Mouse (Mus musculus) E14TG2a.4 (cell line): Measurements from ENCODE around the gene Meioc.
A peak's percentile ranks its signal among the peaks of the same experiment; 100 is the strongest.
"Not testable (repeated sequence)": the region's sequence is repeated elsewhere in the genome, so short reads cannot be mapped to it uniquely, and the experiment has no call there.

ENCODE experiments used
- H3K27me3 ChIP-seq: 2 replicates; pipeline ENCODE4 v1.6.1; 2014; ENCODE audit warnings: low read length, control low read depth; ENCODE audit not compliant: insufficient read depth
- H3K36me3 ChIP-seq: 2 replicates; pipeline ENCODE4 v1.6.1; 2014; ENCODE audit warnings: low read length, control low read depth; ENCODE audit not compliant: insufficient read depth
- H3K4me1 ChIP-seq: replicated peaks from 2 replicates; pipeline ENCODE4 v1.6.1; 2014; ENCODE audit warnings: low read depth, low read length, control low read depth
- H3K4me3 ChIP-seq: replicated peaks from 2 replicates; pipeline ENCODE4 v1.5.1; 2014; ENCODE audit warnings: mild to moderate bottlenecking, low read length
- H3K9me3 ChIP-seq: 2 replicates; pipeline ENCODE4 v1.6.1; 2014; ENCODE audit warnings: low read length, control low read depth
- CTCF ChIP-seq: conservative IDR thresholded peaks from 2 replicates; pipeline ENCODE4 v1.5.1; 2014; ENCODE audit warnings: low read length
- NANOG ChIP-seq: IDR thresholded peaks from 2 replicates; pipeline ENCODE4 v1.6.1; 2014; ENCODE audit warnings: borderline replicate concordance, low read length, mixed read lengths
- POU5F1 ChIP-seq: IDR thresholded peaks from 2 replicates; pipeline ENCODE4 v1.6.1; 2014; ENCODE audit warnings: low read length, borderline replicate concordance

The Meioc gene

GRCm38 (mm10) chr11:102656326-102656926 is 7.1 kb upstream of the Meioc start:
- no peak for TF ChIP-seq NANOG
- TF ChIP-seq CTCF, result no peak
- no peak for TF ChIP-seq POU5F1
- Histone ChIP-seq H3K9me3 (no peaks in the 10 kb centered on the region), H3K36me3 (no peaks in the 10 kb centered on the region), H3K4me3 (no peak overlapping the region), H3K27me3 (peaks cover 27% of the 10 kb centered on the region), H3K4me1 (peaks cover 10% of the 10 kb centered on the region)

- no peak overlapping the region for H3K4me3 ChIP-seq
- peaks cover 28% of the 10 kb centered on the region for H3K27me3 ChIP-seq
- no peaks in the 10 kb centered on the region for H3K36me3 ChIP-seq
- H3K4me1 ChIP-seq, result peaks cover 10% of the 10 kb centered on the region
- no peaks in the 10 kb centered on the region for H3K9me3 ChIP-seq
- no peak for TF ChIP-seq POU5F1
- no peak for TF ChIP-seq CTCF
- TF ChIP-seq NANOG, result no peak
Measured at GRCm38 (mm10) chr11:102656931-102657330, 6.6 kb upstream of the Meioc start.

- Histone ChIP-seq H3K9me3 (no peaks in the 10 kb centered on the region), H3K4me3 (peak overlapping the region; percentile 76)
- TF ChIP-seq NANOG (no peak), CTCF (no peak), POU5F1 (no peak)
Measured at GRCm38 (mm10) chr11:102665151-102665550, 1.6 kb downstream of the Meioc start.

GRCm38 (mm10) chr11:102665637-102666435 is 2.3 kb downstream of the Meioc start:
- peak overlapping the region; percentile 76 for H3K4me3 ChIP-seq
- TF ChIP-seq CTCF, result no peak
- no peak for TF ChIP-seq NANOG
- no peak for TF ChIP-seq POU5F1
- no peaks in the 10 kb centered on the region for H3K36me3 ChIP-seq
- H3K9me3 ChIP-seq, result no peaks in the 10 kb centered on the region
- H3K4me1 ChIP-seq, result no peaks in the 10 kb centered on the region; the same call in 1 of the 2 replicates
- peaks cover 63% of the 10 kb centered on the region for H3K27me3 ChIP-seq

More at GRCm38 (mm10) chr11:102665151-102665550, 1.6 kb downstream of the Meioc start:
- Histone ChIP-seq H3K36me3 (no peaks in the 10 kb centered on the region), H3K27me3 (peaks cover 69% of the 10 kb centered on the region), H3K4me1 (no peaks in the 10 kb centered on the region; the same call in 1 of the 2 replicates)

- H3K27me3 ChIP-seq, result no peaks in the 10 kb centered on the region
- H3K36me3 ChIP-seq, result peaks cover 77% of the 10 kb centered on the region
- no peak overlapping the region for H3K4me3 ChIP-seq
- no peak for TF ChIP-seq POU5F1
- peak; percentile 97 for TF ChIP-seq CTCF
- no peak for TF ChIP-seq NANOG
- peaks cover 36% of the 10 kb centered on the region for H3K4me1 ChIP-seq
- no peaks in the 10 kb centered on the region for H3K9me3 ChIP-seq
Measured at GRCm38 (mm10) chr11:102690162-102690561, 26.6 kb downstream of the Meioc start.

GRCm38 (mm10) chr11:102695289-102695688 is 31.8 kb downstream of the Meioc start:
- TF ChIP-seq NANOG (no peak), POU5F1 (no peak), CTCF (no peak)
- peaks cover 34% of the 10 kb centered on the region for H3K36me3 ChIP-seq
- peaks cover 50% of the 10 kb centered on the region for H3K4me1 ChIP-seq
- no peak overlapping the region for H3K4me3 ChIP-seq
- no peaks in the 10 kb centered on the region for H3K27me3 ChIP-seq
- H3K9me3 ChIP-seq, result no peaks in the 10 kb centered on the region

GRCm38 (mm10) chr11:102697338-102698017 is 34.0 kb downstream of the Meioc start, which contains the start of gene Ccdc43:
Gene Ccdc43 (minus strand): TSS chr11:102697782.
- H3K4me1 ChIP-seq, result peaks cover 50% of the 10 kb centered on the region
- peak within 1 kb of the TSS; percentile 97 for H3K4me3 ChIP-seq
- peaks cover 20% of the 10 kb centered on the region for H3K36me3 ChIP-seq
- TF ChIP-seq NANOG (no peak), POU5F1 (no peak), CTCF (no peak)
- H3K9me3 ChIP-seq, result no peaks in the 10 kb centered on the region
- H3K27me3 ChIP-seq, result no peaks in the 10 kb centered on the region

GRCm38 (mm10) chr11:102698018-102698476 is 34.5 kb downstream of the Meioc start:
- Histone ChIP-seq H3K36me3 (peaks cover 16% of the 10 kb centered on the region), H3K9me3 (no peaks in the 10 kb centered on the region), H3K4me1 (peaks cover 47% of the 10 kb centered on the region), H3K27me3 (no peaks in the 10 kb centered on the region), H3K4me3 (peak overlapping the region; percentile 97)
- TF ChIP-seq NANOG (no peak), POU5F1 (no peak), CTCF (no peak)

GRCm38 (mm10) chr11:102702206-102702605 is 38.7 kb downstream of the Meioc start:
- H3K36me3 ChIP-seq, H3K27me3 ChIP-seq, H3K4me3 ChIP-seq: not testable (repeated sequence)
- H3K9me3 ChIP-seq, result peaks cover 11% of the 10 kb centered on the region
- H3K4me1 ChIP-seq, result peaks cover 17% of the 10 kb centered on the region
